Mouse (Mus musculus): ENCODE measurements around the gene Olfr694. TPM values are rescaled to one million over a fixed set of nuclear protein-coding genes. Genes with fewer than 3 reads are reported as not detected.

The Olfr694 gene
- total and polyA plus RNA-seq, 3 experiments, result not detected

- Histone ChIP-seq H3K9ac (ENCODE audit: low read depth, low read length) (no peak overlapping the region), H3K79me2 (replicated peaks; ENCODE audit: control insufficient read depth, insufficient read depth, low read length) (no peaks in the 10 kb centered on the region), H3K36me3 (ENCODE audit: control insufficient read depth, insufficient read depth, low read length) (no peaks in the 10 kb centered on the region), H3K27me3 (ENCODE audit: control insufficient read depth, insufficient read depth, low read length) (no peaks in the 10 kb centered on the region), H3K4me3 (no peak overlapping the region), H3K27ac (no peak overlapping the region), H3K4me1 (ENCODE audit: control insufficient read depth, insufficient read depth, low read length) (no peaks in the 10 kb centered on the region)
- DNase-seq, result no peak
- no peak for TF ChIP-seq EP300 (IDR thresholded peaks at IDR 0.05; ENCODE audit: insufficient read depth, low read depth, low read length)
- no peak for TF ChIP-seq CTCF (IDR thresholded peaks at IDR 0.05)
- no peak for TF ChIP-seq POLR2A (IDR thresholded peaks at IDR 0.05; ENCODE audit: insufficient read depth, low read depth, low read length)
- intact Hi-C loops (cut with DNase I), result no loop called here
- WGBS, result 63% methylated on average over 1 of the region's 1 CpGs
Measured at GRCm38 (mm10) chr7:106649774-106650173, 41.8 kb downstream of the Olfr694 start.

- H3K27ac ChIP-seq, result no peak overlapping the region
- H3K4me1 ChIP-seq (ENCODE audit: control insufficient read depth, insufficient read depth, low read length), result no peaks in the 10 kb centered on the region
- no peak overlapping the region for H3K9ac ChIP-seq (ENCODE audit: low read depth, low read length)
- no peaks in the 10 kb centered on the region for H3K79me2 ChIP-seq (replicated peaks; ENCODE audit: control insufficient read depth, insufficient read depth, low read length)
- intact Hi-C loops (cut with DNase I), result no loop called here
- no peak for DNase-seq
- TF ChIP-seq EP300 (IDR thresholded peaks at IDR 0.05; ENCODE audit: insufficient read depth, low read depth, low read length) (no peak), CTCF (IDR thresholded peaks at IDR 0.05) (no peak), POLR2A (IDR thresholded peaks at IDR 0.05; ENCODE audit: insufficient read depth, low read depth, low read length) (no peak)
- H3K36me3 ChIP-seq (ENCODE audit: control insufficient read depth, insufficient read depth, low read length), result no peaks in the 10 kb centered on the region
- no peaks in the 10 kb centered on the region for H3K27me3 ChIP-seq (ENCODE audit: control insufficient read depth, insufficient read depth, low read length)
- no peak overlapping the region for H3K4me3 ChIP-seq
- 73% methylated on average over 1 of the region's 1 CpGs for WGBS
Measured at GRCm38 (mm10) chr7:106645261-106645660, 46.4 kb downstream of the Olfr694 start.

GRCm38 (mm10) chr7:106644222-106644870, 47.3 kb downstream of the Olfr694 start:
- H3K9ac ChIP-seq (ENCODE audit: low read depth, low read length), result no peak overlapping the region
- no peaks in the 10 kb centered on the region for H3K27me3 ChIP-seq (ENCODE audit: control insufficient read depth, insufficient read depth, low read length)
- peak in 1 of 2 experiments; percentile 11 for DNase-seq
- no peaks in the 10 kb centered on the region for H3K4me1 ChIP-seq (ENCODE audit: control insufficient read depth, insufficient read depth, low read length)
- H3K4me3 ChIP-seq, result no peak overlapping the region
- 43% methylated on average over 3 of the region's 3 CpGs for WGBS
- no peak overlapping the region for H3K27ac ChIP-seq
- intact Hi-C loops (cut with DNase I), result no loop called here
- no peaks in the 10 kb centered on the region for H3K36me3 ChIP-seq (ENCODE audit: control insufficient read depth, insufficient read depth, low read length)
- no peaks in the 10 kb centered on the region for H3K79me2 ChIP-seq (replicated peaks; ENCODE audit: control insufficient read depth, insufficient read depth, low read length)
- TF ChIP-seq EP300 (IDR thresholded peaks at IDR 0.05; ENCODE audit: insufficient read depth, low read depth, low read length) (no peak), POLR2A (IDR thresholded peaks at IDR 0.05; ENCODE audit: insufficient read depth, low read depth, low read length) (no peak), CTCF (IDR thresholded peaks at IDR 0.05) (no peak)

- Histone ChIP-seq H3K27me3 (ENCODE audit: control insufficient read depth, insufficient read depth, low read length) (no peaks in the 10 kb centered on the region), H3K79me2 (replicated peaks; ENCODE audit: control insufficient read depth, insufficient read depth, low read length) (no peaks in the 10 kb centered on the region), H3K4me3 (no peak overlapping the region), H3K4me1 (ENCODE audit: control insufficient read depth, insufficient read depth, low read length) (no peaks in the 10 kb centered on the region), H3K9ac (ENCODE audit: low read depth, low read length) (no peak overlapping the region), H3K36me3 (ENCODE audit: control insufficient read depth, insufficient read depth, low read length) (no peaks in the 10 kb centered on the region), H3K27ac (no peak overlapping the region)
- intact Hi-C loops (cut with DNase I), result no loop called here
- no peak for TF ChIP-seq CTCF (IDR thresholded peaks at IDR 0.05)
- no peak for TF ChIP-seq POLR2A (IDR thresholded peaks at IDR 0.05; ENCODE audit: insufficient read depth, low read depth, low read length)
- TF ChIP-seq EP300 (IDR thresholded peaks at IDR 0.05; ENCODE audit: insufficient read depth, low read depth, low read length), result no peak
- WGBS, result 48% methylated on average over 1 of the region's 1 CpGs
- no peak for DNase-seq
Measured at GRCm38 (mm10) chr7:106640839-106641238, 50.8 kb downstream of the Olfr694 start.

- Histone ChIP-seq H3K4me3 (no peak overlapping the region), H3K36me3 (ENCODE audit: control insufficient read depth, insufficient read depth, low read length) (no peaks in the 10 kb centered on the region), H3K4me1 (ENCODE audit: control insufficient read depth, insufficient read depth, low read length) (no peaks in the 10 kb centered on the region), H3K9ac (ENCODE audit: low read depth, low read length) (no peak overlapping the region), H3K27ac (no peak overlapping the region), H3K79me2 (replicated peaks; ENCODE audit: control insufficient read depth, insufficient read depth, low read length) (no peaks in the 10 kb centered on the region), H3K27me3 (ENCODE audit: control insufficient read depth, insufficient read depth, low read length) (no peaks in the 10 kb centered on the region)
- no peak for DNase-seq
- 59% methylated on average over 4 of the region's 4 CpGs for WGBS
- intact Hi-C loops (cut with DNase I), result no loop called here
- no peak for TF ChIP-seq CTCF (IDR thresholded peaks at IDR 0.05)
- TF ChIP-seq EP300 (IDR thresholded peaks at IDR 0.05; ENCODE audit: insufficient read depth, low read depth, low read length), result no peak
- TF ChIP-seq POLR2A (IDR thresholded peaks at IDR 0.05; ENCODE audit: insufficient read depth, low read depth, low read length), result no peak
Measured at GRCm38 (mm10) chr7:106635560-106635959, 56.1 kb downstream of the Olfr694 start.

Other genes starting within 250 kb of the Olfr694 start
- not detected for gene Olfr693, start 11.2 kb downstream of the Olfr694 start, total RNA-seq (2021)
- not detected in 2 replicates for gene Olfr693, start 11.2 kb downstream of the Olfr694 start, polyA plus RNA-seq (2012; rRNA removed)
- gene Olfr695, start 24.6 kb upstream of the Olfr694 start, total RNA-seq (2021), result not detected
- not detected in 2 replicates for gene Olfr695, start 24.6 kb upstream of the Olfr694 start, polyA plus RNA-seq (2012; rRNA removed)
- not detected for gene Olfr697, start 50.6 kb upstream of the Olfr694 start, total RNA-seq (2021)
- gene Olfr697, start 50.6 kb upstream of the Olfr694 start, polyA plus RNA-seq (2012; rRNA removed), result not detected in 2 replicates
- not detected for gene Olfr698, start 63.6 kb upstream of the Olfr694 start, total RNA-seq (2021)
- not detected in 2 replicates for gene Olfr698, start 63.6 kb upstream of the Olfr694 start, polyA plus RNA-seq (2012; rRNA removed)
- gene Olfr699, start 101.4 kb upstream of the Olfr694 start, total RNA-seq (2021), result not detected
- not detected in 2 replicates for gene Olfr699, start 101.4 kb upstream of the Olfr694 start, polyA plus RNA-seq (2012; rRNA removed)
- not detected for gene Olfr700, start 117.0 kb upstream of the Olfr694 start, total RNA-seq (2021)
- not detected in 2 replicates for gene Olfr700, start 117.0 kb upstream of the Olfr694 start, polyA plus RNA-seq (2012; rRNA removed)
- not detected for gene Olfr701, start 122.3 kb upstream of the Olfr694 start, total RNA-seq (2021)
- gene Olfr701, start 122.3 kb upstream of the Olfr694 start, polyA plus RNA-seq (2012; rRNA removed), result not detected in 2 replicates
- not detected for gene Olfr702, start 142.1 kb upstream of the Olfr694 start, total RNA-seq (2021)
- not detected in 2 replicates for gene Olfr702, start 142.1 kb upstream of the Olfr694 start, polyA plus RNA-seq (2012; rRNA removed)
- not detected for gene Olfr703, start 151.5 kb upstream of the Olfr694 start, total RNA-seq (2021)
- gene Olfr703, start 151.5 kb upstream of the Olfr694 start, polyA plus RNA-seq (2012; rRNA removed), result not detected in 2 replicates
- gene Olfr704, start 171.4 kb upstream of the Olfr694 start, total RNA-seq (2021), result not detected
- not detected in 2 replicates for gene Olfr704, start 171.4 kb upstream of the Olfr694 start, polyA plus RNA-seq (2012; rRNA removed)
- gene Olfr705, start 185.1 kb upstream of the Olfr694 start, total RNA-seq (2021), result not detected
- gene Olfr705, start 185.1 kb upstream of the Olfr694 start, polyA plus RNA-seq (2012; rRNA removed), result not detected in 2 replicates
- not detected for gene Olfr706, start 196.3 kb upstream of the Olfr694 start, total RNA-seq (2021)
- not detected in 2 replicates for gene Olfr706, start 196.3 kb upstream of the Olfr694 start, polyA plus RNA-seq (2012; rRNA removed)
- not detected for gene Olfr707, start 209.4 kb upstream of the Olfr694 start, total RNA-seq (2021)
- not detected in 2 replicates for gene Olfr707, start 209.4 kb upstream of the Olfr694 start, polyA plus RNA-seq (2012; rRNA removed)
- gene Olfr1532-ps1, start 216.2 kb upstream of the Olfr694 start, total RNA-seq (2021), result not detected
- gene Olfr1532-ps1, start 216.2 kb upstream of the Olfr694 start, polyA plus RNA-seq (2012; rRNA removed), result not detected in 2 replicates
- not detected for gene Olfr709-ps1, start 240.4 kb upstream of the Olfr694 start, total RNA-seq (2021)
- not detected in 2 replicates for gene Olfr709-ps1, start 240.4 kb upstream of the Olfr694 start, polyA plus RNA-seq (2012; rRNA removed)

All from heart, adult 2 months (tissue).